Mouse (Mus musculus): ENCODE measurements around the gene Spag7.

DNA sequence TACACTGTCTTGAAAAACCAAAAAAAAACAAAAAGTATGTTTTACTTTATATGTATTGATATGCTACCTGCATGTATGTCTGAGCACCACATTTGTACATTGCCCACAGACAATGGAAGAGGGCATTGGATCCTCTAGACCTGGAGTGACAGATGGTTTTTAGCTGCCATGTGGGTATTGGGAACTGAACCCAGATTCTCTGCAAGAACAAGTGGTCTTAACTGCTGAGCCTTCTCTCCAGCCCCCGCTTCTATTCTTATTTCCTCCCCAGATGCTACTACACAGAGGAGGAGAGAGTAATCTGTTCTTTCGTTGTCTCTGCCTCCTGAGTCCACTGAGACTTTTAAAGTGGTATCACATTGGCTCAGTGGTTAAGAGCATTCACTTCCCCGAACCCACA lies 24.3 kb upstream of the Spag7 start:
- TF ChIP-seq POLR2A (IDR thresholded peaks at IDR 0.05; ENCODE audit: insufficient read depth, low read length), result no peak
- no peak for TF ChIP-seq CTCF (IDR thresholded peaks at IDR 0.05; ENCODE audit: low read depth, low read length)
- no peak for TF ChIP-seq EP300 (IDR thresholded peaks at IDR 0.05; ENCODE audit: insufficient read depth, low read depth, low read length)
